Comparison of ENCODE assay signal across 22 mouse cellular contexts in the genomic region with DNA sequence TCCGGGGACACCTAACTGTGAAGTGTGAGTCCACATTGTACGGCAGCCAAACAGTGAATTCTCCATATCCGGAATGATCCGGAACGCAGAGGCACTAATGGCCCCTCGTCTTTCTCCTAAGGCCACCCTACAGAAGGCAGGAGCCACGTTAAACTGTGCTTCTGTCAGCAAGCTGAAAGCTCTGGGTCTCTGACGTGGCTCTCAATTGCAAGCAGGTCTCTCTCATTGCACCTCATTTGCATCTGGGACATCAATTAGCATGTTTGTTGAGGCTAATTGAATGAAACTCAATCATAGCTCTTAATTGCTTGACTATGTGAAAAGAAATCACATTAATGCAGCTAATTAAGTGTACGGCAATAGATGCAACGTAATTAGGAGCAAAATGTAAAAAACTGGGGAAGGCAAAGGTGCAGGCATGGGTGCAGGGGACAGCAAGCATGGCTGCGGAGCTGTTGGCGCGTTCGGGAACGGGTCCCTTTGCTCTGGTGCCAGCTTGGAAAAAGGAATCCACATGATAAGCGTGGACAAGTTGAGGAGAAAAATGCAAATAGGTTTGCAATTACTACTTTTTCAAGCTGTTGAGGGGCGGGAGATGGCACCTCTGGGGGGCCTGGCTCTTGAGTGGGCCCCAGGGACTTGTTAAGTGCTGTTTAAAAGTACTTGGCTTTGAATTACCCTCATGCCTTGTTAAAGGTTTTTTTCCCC.
DNase-seq lines count a peak whose midpoint lies in the region; ATAC-seq and TF ChIP-seq lines count a peak whose summit lies in the region.
"Had no signal": no experiment of that assay in that cellular context is flagged by ENCODE, and none has a peak within 500 bp of the region (broad histone marks: within the 10 kb centered on the region; RNA-seq: fewer than 3 reads in every experiment).

No protein-coding gene starts in this region.

- peaks cover 32% of the 10 kb centered on the region for H3K4me1 ChIP-seq in hindbrain, embryonic 12.5 days
- peaks cover 22% of the 10 kb centered on the region for H3K4me1 ChIP-seq in hindbrain, embryonic 10.5 days (replicated peaks)
- peaks cover 29% of the 10 kb centered on the region for H3K4me1 ChIP-seq in hindbrain, embryonic 14.5 days (replicated peaks; ENCODE audit: control insufficient read depth, insufficient read depth, low read length)
- peaks cover 24% of the 10 kb centered on the region for H3K4me1 ChIP-seq in midbrain, embryonic 16.5 days (ENCODE audit: control insufficient read depth, insufficient read depth, low read length)

- TF ChIP-seq CTCF in brain, embryonic 14.5 days (IDR thresholded peaks at IDR 0.05; ENCODE audit: borderline replicate concordance, extremely low read depth, insufficient read depth, insufficient read length), result no peak

- intact Hi-C loops in heart, postnatal 36 days (cut with DNase I), result no loop called here

- WGBS in hindbrain, embryonic 12.5 days, result 44% methylated on average over 17 of the region's 17 CpGs
- WGBS in hindbrain, embryonic 10.5 days, result 61% methylated on average over 17 of the region's 17 CpGs
- WGBS in hindbrain, embryonic 14.5 days, result 25% methylated on average over 17 of the region's 17 CpGs
- WGBS in midbrain, embryonic 16.5 days, result 28% methylated on average over 17 of the region's 17 CpGs

- DNase-seq in hindbrain, embryonic 10.5 days (ENCODE audit: low spot score), result no peak
- peak; percentile 95 for DNase-seq in brain, embryonic 14.5 days (ENCODE audit: low read depth)
- peak; percentile 47 for DNase-seq in hindbrain, embryonic 14.5 days (ENCODE audit: low spot score)
- no peak for DNase-seq in heart, postnatal 36 days
- DNase-seq in embryo, embryonic 11 days, result no peak
- no peak for DNase-seq in adrenal gland, postnatal 36 days
- DNase-seq: adrenal gland, adult 2 months; cerebellum, adult 11-12 months; cerebellum, postnatal 36 days; heart, adult 18-20 months; kidney, adult 18-20 months; kidney, postnatal 10 days; left cerebral cortex, postnatal 4 days; lung, adult 2 months; thymus, postnatal 4 days had no signal

- H3K9ac ChIP-seq in hindbrain, embryonic 12.5 days, result no peak overlapping the region
- H3K9ac ChIP-seq in hindbrain, embryonic 14.5 days, result no peak overlapping the region
- H3K9ac ChIP-seq in midbrain, embryonic 16.5 days (ENCODE audit: low read depth, low read length), result no peak overlapping the region
- H3K9ac ChIP-seq: heart, embryonic 15.5 days had no signal

- H3K27ac ChIP-seq in hindbrain, embryonic 12.5 days, result peak overlapping the region; percentile 23
- H3K27ac ChIP-seq in hindbrain, embryonic 10.5 days, result no peak overlapping the region
- peak overlapping the region; percentile 9; the same call in 1 of the 2 replicates for H3K27ac ChIP-seq in hindbrain, embryonic 14.5 days
- H3K27ac ChIP-seq in midbrain, embryonic 16.5 days (ENCODE audit: low read length), result peak overlapping the region; percentile 43; the same call in 1 of the 2 replicates
- H3K27ac ChIP-seq: embryonic facial prominence, embryonic 10.5 days; heart, embryonic 15.5 days; layer of hippocampus, adult 2 months had no signal

- TF ChIP-seq POLR2A in brain, embryonic 14.5 days (IDR thresholded peaks at IDR 0.05; ENCODE audit: borderline replicate concordance, extremely low read depth, insufficient read depth, insufficient read length, poor library complexity, severe bottlenecking), result no peak

- no peak for ATAC-seq in hindbrain, embryonic 12.5 days (ENCODE audit: low FRiP score)
- ATAC-seq in hindbrain, embryonic 14.5 days (ENCODE audit: low FRiP score), result peak; percentile 67; the same call in 1 of the 2 replicates
- peak; percentile 49 for ATAC-seq in midbrain, embryonic 16.5 days

- no peak overlapping the region for H3K4me3 ChIP-seq in hindbrain, embryonic 12.5 days
- H3K4me3 ChIP-seq in hindbrain, embryonic 10.5 days, result no peak overlapping the region
- H3K4me3 ChIP-seq in hindbrain, embryonic 14.5 days (replicated peaks; ENCODE audit: low read length), result no peak overlapping the region
- no peak overlapping the region for H3K4me3 ChIP-seq in midbrain, embryonic 16.5 days (ENCODE audit: low read depth, low read length)
- H3K4me3 ChIP-seq: embryonic facial prominence, embryonic 10.5 days; erythroblast, embryonic 14.5 days; heart, embryonic 15.5 days; layer of hippocampus, adult 2 months had no signal

- H3K36me3 ChIP-seq in hindbrain, embryonic 12.5 days, result peaks cover 7% of the 10 kb centered on the region
- peaks cover 35% of the 10 kb centered on the region for H3K36me3 ChIP-seq in hindbrain, embryonic 10.5 days
- H3K36me3 ChIP-seq in hindbrain, embryonic 14.5 days (replicated peaks; ENCODE audit: control insufficient read depth, insufficient read depth), result peaks cover 14% of the 10 kb centered on the region
- H3K36me3 ChIP-seq in midbrain, embryonic 16.5 days (ENCODE audit: control insufficient read depth, insufficient read depth, low read length), result peaks cover 4% of the 10 kb centered on the region; the same call in 1 of the 2 replicates
- H3K36me3 ChIP-seq: heart, embryonic 15.5 days had no signal

- H3K27me3 ChIP-seq in hindbrain, embryonic 12.5 days, result peaks cover 8% of the 10 kb centered on the region; the same call in 1 of the 2 replicates
- H3K27me3 ChIP-seq in hindbrain, embryonic 10.5 days (ENCODE audit: insufficient read depth, poor library complexity, severe bottlenecking), result peaks cover 8% of the 10 kb centered on the region; the same call in 1 of the 2 replicates
- peaks cover 8% of the 10 kb centered on the region; the same call in 1 of the 2 replicates for H3K27me3 ChIP-seq in hindbrain, embryonic 14.5 days (ENCODE audit: control insufficient read depth, insufficient read depth, low read length)
- no peaks in the 10 kb centered on the region for H3K27me3 ChIP-seq in midbrain, embryonic 16.5 days (ENCODE audit: control insufficient read depth, insufficient read depth, low read depth, low read length)
- H3K27me3 ChIP-seq: CH12.LX; heart, embryonic 15.5 days had no signal

- no peaks in the 10 kb centered on the region for H3K9me3 ChIP-seq in hindbrain, embryonic 12.5 days (replicated peaks)
- no peaks in the 10 kb centered on the region for H3K9me3 ChIP-seq in hindbrain, embryonic 10.5 days
- no peaks in the 10 kb centered on the region for H3K9me3 ChIP-seq in hindbrain, embryonic 14.5 days (ENCODE audit: control insufficient read depth, low read length)
- no peaks in the 10 kb centered on the region for H3K9me3 ChIP-seq in midbrain, embryonic 16.5 days (replicated peaks; ENCODE audit: control insufficient read depth, low read length, poor library complexity, severe bottlenecking)
- H3K9me3 ChIP-seq: embryonic facial prominence, embryonic 10.5 days; heart, embryonic 15.5 days had no signal

- H3K4me2 ChIP-seq in hindbrain, embryonic 12.5 days (replicated peaks), result no peak overlapping the region
- H3K4me2 ChIP-seq in hindbrain, embryonic 14.5 days (replicated peaks), result no peak overlapping the region
- H3K4me2 ChIP-seq in midbrain, embryonic 16.5 days (ENCODE audit: low read length), result peak overlapping the region; percentile 6; the same call in 1 of the 2 replicates
- H3K4me2 ChIP-seq: heart, embryonic 15.5 days had no signal

Comparison
In these comparisons a context has a peak if more than half of its experiments do, and no peak if none do; other contexts are left out.
1. DNase-seq: peak in brain, embryonic 14.5 days (single experiment) and hindbrain, embryonic 14.5 days (single experiment); none in hindbrain, embryonic 10.5 days (single experiment), heart, postnatal 36 days (0 of 2), embryo, embryonic 11 days (single experiment) and adrenal gland, postnatal 36 days (0 of 2).